Mouse (Mus musculus): Measurements from ENCODE around the gene Xpc. TPM values are rescaled to one million over a fixed set of nuclear protein-coding genes. Genes with fewer than 3 reads are reported as not detected.

The Xpc gene
- polyA plus RNA-seq, 1 experiment: 7.4 TPM

GRCm38 (mm10) chr6:91546241-91546884 lies 30.7 kb upstream of the Xpc start:
- Histone ChIP-seq H3K36me3 (ENCODE audit: control insufficient read depth, insufficient read depth) (no peaks in the 10 kb centered on the region), H3K4me3 (no peak overlapping the region), H3ac (ENCODE audit: control insufficient read depth, insufficient read length) (no peak overlapping the region), H3K4me2 (ENCODE audit: low read depth) (no peak overlapping the region), H3K27me3 (ENCODE audit: control insufficient read depth, insufficient read depth, insufficient read length) (no peaks in the 10 kb centered on the region), H3K79me2 (ENCODE audit: control insufficient read depth, insufficient read depth) (no peaks in the 10 kb centered on the region)
- TF ChIP-seq MYOD1 (IDR thresholded peaks at IDR 0.05; ENCODE audit: control insufficient read depth in 1 of 3, insufficient read length in 2 of 3, low read depth in 2 of 3) (peak; percentile 35 to 91 (median 66)), CEBPB (IDR thresholded peaks at IDR 0.05; ENCODE audit: insufficient read depth, poor library complexity, severe bottlenecking) (no peak), MAX (IDR thresholded peaks at IDR 0.05; ENCODE audit: low read depth) (no peak), TCF12 (IDR thresholded peaks at IDR 0.05; ENCODE audit: insufficient read depth, poor library complexity, severe bottlenecking) (no peak), TCF3 (IDR thresholded peaks at IDR 0.05; ENCODE audit: insufficient read length, low read depth) (peak; percentile 38), POLR2AphosphoS2 (IDR thresholded peaks at IDR 0.05; ENCODE audit: insufficient read length, low read depth) (no peak), MYOG (IDR thresholded peaks at IDR 0.05; ENCODE audit: control insufficient read depth in 1 of 3, insufficient read depth in 1 of 3, insufficient read length in 2 of 3, low read depth in 2 of 3) (peak in 2 of 3 experiments; percentile 51 to 85)

- TF ChIP-seq USF1 (IDR thresholded peaks at IDR 0.05; ENCODE audit: low read depth) (no peak), CEBPB (IDR thresholded peaks at IDR 0.05; ENCODE audit: insufficient read depth, poor library complexity, severe bottlenecking) (no peak), TCF3 (IDR thresholded peaks at IDR 0.05; ENCODE audit: insufficient read length, low read depth) (no peak)
- Histone ChIP-seq H3K79me2 (ENCODE audit: control insufficient read depth, insufficient read depth) (no peaks in the 10 kb centered on the region), H3ac (ENCODE audit: control insufficient read depth, insufficient read length) (no peak overlapping the region), H3K36me3 (ENCODE audit: control insufficient read depth, insufficient read depth) (no peaks in the 10 kb centered on the region), H3K4me2 (ENCODE audit: low read depth) (no peak overlapping the region), H3K4me3 (no peak overlapping the region), H3K27me3 (ENCODE audit: control insufficient read depth, insufficient read depth, insufficient read length) (no peaks in the 10 kb centered on the region)
Measured at GRCm38 (mm10) chr6:91543056-91543455, 27.4 kb upstream of the Xpc start.

- H3K36me3 ChIP-seq (ENCODE audit: control insufficient read depth, insufficient read depth): no peaks in the 10 kb centered on the region
- H3ac ChIP-seq (ENCODE audit: control insufficient read depth, insufficient read length): no peak overlapping the region
- H3K4me2 ChIP-seq (ENCODE audit: low read depth): no peak overlapping the region
- TF ChIP-seq REST (IDR thresholded peaks at IDR 0.05; ENCODE audit: insufficient read depth, insufficient read length): no peak
- TF ChIP-seq MYOD1 (IDR thresholded peaks at IDR 0.05; ENCODE audit: control insufficient read depth in 1 of 3, insufficient read length in 2 of 3, low read depth in 2 of 3): no peak
- TF ChIP-seq TCF12 (IDR thresholded peaks at IDR 0.05; ENCODE audit: insufficient read depth, poor library complexity, severe bottlenecking): no peak
- TF ChIP-seq SRF (IDR thresholded peaks at IDR 0.05; ENCODE audit: control insufficient read depth, insufficient read length, low read depth): no peak
- TF ChIP-seq POLR2AphosphoS2 (IDR thresholded peaks at IDR 0.05; ENCODE audit: insufficient read length, low read depth): no peak
- no peak for TF ChIP-seq MYOG (IDR thresholded peaks at IDR 0.05; ENCODE audit: control insufficient read depth in 1 of 3, insufficient read depth in 1 of 3, insufficient read length in 2 of 3, low read depth in 2 of 3)
- no peak for TF ChIP-seq TCF3 (IDR thresholded peaks at IDR 0.05; ENCODE audit: insufficient read length, low read depth)
- no peak for TF ChIP-seq CEBPB (IDR thresholded peaks at IDR 0.05; ENCODE audit: insufficient read depth, poor library complexity, severe bottlenecking)
- TF ChIP-seq POLR2A (IDR thresholded peaks at IDR 0.05; ENCODE audit: insufficient read length, low read depth): no peak
- TF ChIP-seq E2F4 (IDR thresholded peaks at IDR 0.05; ENCODE audit: insufficient read depth): no peak
- TF ChIP-seq USF1 (IDR thresholded peaks at IDR 0.05; ENCODE audit: low read depth): no peak
- no peak for TF ChIP-seq MAX (IDR thresholded peaks at IDR 0.05; ENCODE audit: low read depth)
- no peak overlapping the region for H3K4me3 ChIP-seq
- no peaks in the 10 kb centered on the region for H3K27me3 ChIP-seq (ENCODE audit: control insufficient read depth, insufficient read depth, insufficient read length)
- no peaks in the 10 kb centered on the region for H3K79me2 ChIP-seq (ENCODE audit: control insufficient read depth, insufficient read depth)
Measured at GRCm38 (mm10) chr6:91541276-91541675, 25.6 kb upstream of the Xpc start.

- no peak overlapping the region for H3K4me2 ChIP-seq (ENCODE audit: low read depth)
- H3K27me3 ChIP-seq (ENCODE audit: control insufficient read depth, insufficient read depth, insufficient read length): no peaks in the 10 kb centered on the region
- H3K4me3 ChIP-seq: no peak overlapping the region
- H3K79me2 ChIP-seq (ENCODE audit: control insufficient read depth, insufficient read depth): no peaks in the 10 kb centered on the region
- no peak for TF ChIP-seq TCF12 (IDR thresholded peaks at IDR 0.05; ENCODE audit: insufficient read depth, poor library complexity, severe bottlenecking)
- TF ChIP-seq MYOG (IDR thresholded peaks at IDR 0.05; ENCODE audit: control insufficient read depth in 1 of 3, insufficient read depth in 1 of 3, insufficient read length in 2 of 3, low read depth in 2 of 3): no peak
- no peak for TF ChIP-seq TCF3 (IDR thresholded peaks at IDR 0.05; ENCODE audit: insufficient read length, low read depth)
- no peak for TF ChIP-seq POLR2A (IDR thresholded peaks at IDR 0.05; ENCODE audit: insufficient read length, low read depth)
- TF ChIP-seq POLR2AphosphoS2 (IDR thresholded peaks at IDR 0.05; ENCODE audit: insufficient read length, low read depth): no peak
- no peak for TF ChIP-seq SRF (IDR thresholded peaks at IDR 0.05; ENCODE audit: control insufficient read depth, insufficient read length, low read depth)
- no peak for TF ChIP-seq REST (IDR thresholded peaks at IDR 0.05; ENCODE audit: insufficient read depth, insufficient read length)
- no peak for TF ChIP-seq CEBPB (IDR thresholded peaks at IDR 0.05; ENCODE audit: insufficient read depth, poor library complexity, severe bottlenecking)
- TF ChIP-seq USF1 (IDR thresholded peaks at IDR 0.05; ENCODE audit: low read depth): no peak
- TF ChIP-seq E2F4 (IDR thresholded peaks at IDR 0.05; ENCODE audit: insufficient read depth): no peak
- no peak for TF ChIP-seq MYOD1 (IDR thresholded peaks at IDR 0.05; ENCODE audit: control insufficient read depth in 1 of 3, insufficient read length in 2 of 3, low read depth in 2 of 3)
- TF ChIP-seq MAX (IDR thresholded peaks at IDR 0.05; ENCODE audit: low read depth): no peak
- no peaks in the 10 kb centered on the region for H3K36me3 ChIP-seq (ENCODE audit: control insufficient read depth, insufficient read depth)
- no peak overlapping the region for H3ac ChIP-seq (ENCODE audit: control insufficient read depth, insufficient read length)
Measured at GRCm38 (mm10) chr6:91536047-91536765, 20.5 kb upstream of the Xpc start.
